Mouse (Mus musculus) lung, adult 2 months (tissue): Measurements from ENCODE around the gene Sqstm1.

Experiments
- CTCF ChIP-seq: fragments of 200-500 bp; IDR thresholded peaks from 2 replicates; pipeline ENCODE4 v1.5.1; 2011; ENCODE audit warnings: mild to moderate bottlenecking, low read length, control low read depth; ENCODE audit not compliant: insufficient read depth
- POLR2A ChIP-seq: fragments of 200-500 bp; IDR thresholded peaks from 2 replicates; pipeline ENCODE4 v1.6.1; 2011; ENCODE audit warnings: low read depth, mild to moderate bottlenecking, control low read depth, low read length, borderline replicate concordance; ENCODE audit errors: extremely low read depth

- TF ChIP-seq CTCF (no peak), POLR2A (no peak)
Observed at GRCm38 (mm10) chr11:50236937-50237835, 26.6 kb upstream of the Sqstm1 start.
